Mouse (Mus musculus): ENCODE results near the gene Itpr3. TPM values are rescaled to one million over a fixed set of nuclear protein-coding genes. Genes with fewer than 3 reads are reported as not detected.

The Itpr3 gene
- polyA plus RNA-seq, 1 experiment = 42.0 TPM

- no peak overlapping the region for H3K27ac ChIP-seq (ENCODE audit: control insufficient read depth, insufficient read depth, low read length)
- TF ChIP-seq CTCF (IDR thresholded peaks at IDR 0.05; ENCODE audit: borderline replicate concordance, control insufficient read depth, extremely low read depth, insufficient read depth, low read length, poor library complexity) (no peak), POLR2A (IDR thresholded peaks at IDR 0.05; ENCODE audit: control insufficient read depth, extremely low read depth, insufficient read depth, low read length, poor library complexity) (no peak)
- no peak for DNase-seq
- H3K4me1 ChIP-seq (replicated peaks; ENCODE audit: control insufficient read depth, insufficient read depth, low read length) = no peaks in the 10 kb centered on the region
- H3K4me3 ChIP-seq (ENCODE audit: control insufficient read depth, insufficient read depth, low read length) = no peak overlapping the region
- no peaks in the 10 kb centered on the region for H3K36me3 ChIP-seq (ENCODE audit: control insufficient read depth, insufficient read depth, low read length)
- WGBS = 97% methylated on average over 6 of the region's 6 CpGs
- H3K27me3 ChIP-seq (ENCODE audit: control insufficient read depth, insufficient read depth, low read length) = no peaks in the 10 kb centered on the region
These were observed 97.8 kb downstream of the Itpr3 start for GRCm38 (mm10) chr17:27154881-27155280.

- DNase-seq = no peak
- no peak for TF ChIP-seq CTCF (IDR thresholded peaks at IDR 0.05; ENCODE audit: borderline replicate concordance, control insufficient read depth, extremely low read depth, insufficient read depth, low read length, poor library complexity)
- TF ChIP-seq POLR2A (IDR thresholded peaks at IDR 0.05; ENCODE audit: control insufficient read depth, extremely low read depth, insufficient read depth, low read length, poor library complexity) = no peak
- no peak overlapping the region for H3K4me3 ChIP-seq (ENCODE audit: control insufficient read depth, insufficient read depth, low read length)
- H3K27me3 ChIP-seq (ENCODE audit: control insufficient read depth, insufficient read depth, low read length) = no peaks in the 10 kb centered on the region
- H3K36me3 ChIP-seq (ENCODE audit: control insufficient read depth, insufficient read depth, low read length) = no peaks in the 10 kb centered on the region
- no peak overlapping the region for H3K27ac ChIP-seq (ENCODE audit: control insufficient read depth, insufficient read depth, low read length)
- no peaks in the 10 kb centered on the region for H3K4me1 ChIP-seq (replicated peaks; ENCODE audit: control insufficient read depth, insufficient read depth, low read length)
- 90% methylated on average over 8 of the region's 8 CpGs for WGBS
These were observed 98.6 kb downstream of the Itpr3 start for GRCm38 (mm10) chr17:27155752-27156151.

- Histone ChIP-seq H3K27ac (ENCODE audit: control insufficient read depth, insufficient read depth, low read length) (no peak overlapping the region), H3K27me3 (ENCODE audit: control insufficient read depth, insufficient read depth, low read length) (no peaks in the 10 kb centered on the region), H3K4me3 (ENCODE audit: control insufficient read depth, insufficient read depth, low read length) (no peak overlapping the region), H3K4me1 (replicated peaks; ENCODE audit: control insufficient read depth, insufficient read depth, low read length) (no peaks in the 10 kb centered on the region), H3K36me3 (ENCODE audit: control insufficient read depth, insufficient read depth, low read length) (no peaks in the 10 kb centered on the region)
- WGBS = 94% methylated on average over 6 of the region's 6 CpGs
- no peak for TF ChIP-seq CTCF (IDR thresholded peaks at IDR 0.05; ENCODE audit: borderline replicate concordance, control insufficient read depth, extremely low read depth, insufficient read depth, low read length, poor library complexity)
- TF ChIP-seq POLR2A (IDR thresholded peaks at IDR 0.05; ENCODE audit: control insufficient read depth, extremely low read depth, insufficient read depth, low read length, poor library complexity) = no peak
- DNase-seq = no peak
These were observed 101.3 kb downstream of the Itpr3 start for GRCm38 (mm10) chr17:27158439-27158838.

GRCm38 (mm10) chr17:27159169-27159568 is 102.1 kb downstream of the Itpr3 start:
- H3K4me1 ChIP-seq (replicated peaks; ENCODE audit: control insufficient read depth, insufficient read depth, low read length) = no peaks in the 10 kb centered on the region
- no peaks in the 10 kb centered on the region for H3K36me3 ChIP-seq (ENCODE audit: control insufficient read depth, insufficient read depth, low read length)
- H3K27me3 ChIP-seq (ENCODE audit: control insufficient read depth, insufficient read depth, low read length) = no peaks in the 10 kb centered on the region
- no peak for DNase-seq
- WGBS = 92% methylated on average over 7 of the region's 7 CpGs
- H3K4me3 ChIP-seq (ENCODE audit: control insufficient read depth, insufficient read depth, low read length) = no peak overlapping the region
- TF ChIP-seq CTCF (IDR thresholded peaks at IDR 0.05; ENCODE audit: borderline replicate concordance, control insufficient read depth, extremely low read depth, insufficient read depth, low read length, poor library complexity) = no peak
- TF ChIP-seq POLR2A (IDR thresholded peaks at IDR 0.05; ENCODE audit: control insufficient read depth, extremely low read depth, insufficient read depth, low read length, poor library complexity) = no peak
- H3K27ac ChIP-seq (ENCODE audit: control insufficient read depth, insufficient read depth, low read length) = no peak overlapping the region

- Histone ChIP-seq H3K4me3 (ENCODE audit: control insufficient read depth, insufficient read depth, low read length) (no peak overlapping the region), H3K27me3 (ENCODE audit: control insufficient read depth, insufficient read depth, low read length) (no peaks in the 10 kb centered on the region), H3K36me3 (ENCODE audit: control insufficient read depth, insufficient read depth, low read length) (no peaks in the 10 kb centered on the region), H3K4me1 (replicated peaks; ENCODE audit: control insufficient read depth, insufficient read depth, low read length) (no peaks in the 10 kb centered on the region), H3K27ac (ENCODE audit: control insufficient read depth, insufficient read depth, low read length) (no peak overlapping the region)
- DNase-seq = no peak
- WGBS = 81% methylated on average over 4 of the region's 4 CpGs
- TF ChIP-seq POLR2A (IDR thresholded peaks at IDR 0.05; ENCODE audit: control insufficient read depth, extremely low read depth, insufficient read depth, low read length, poor library complexity) (no peak), CTCF (IDR thresholded peaks at IDR 0.05; ENCODE audit: borderline replicate concordance, control insufficient read depth, extremely low read depth, insufficient read depth, low read length, poor library complexity) (no peak)
These were observed 103.8 kb downstream of the Itpr3 start for GRCm38 (mm10) chr17:27160905-27161304.

- Histone ChIP-seq H3K36me3 (ENCODE audit: control insufficient read depth, insufficient read depth, low read length) (no peaks in the 10 kb centered on the region), H3K27ac (ENCODE audit: control insufficient read depth, insufficient read depth, low read length) (no peak overlapping the region), H3K4me1 (replicated peaks; ENCODE audit: control insufficient read depth, insufficient read depth, low read length) (no peaks in the 10 kb centered on the region), H3K4me3 (ENCODE audit: control insufficient read depth, insufficient read depth, low read length) (no peak overlapping the region), H3K27me3 (ENCODE audit: control insufficient read depth, insufficient read depth, low read length) (no peaks in the 10 kb centered on the region)
- TF ChIP-seq CTCF (IDR thresholded peaks at IDR 0.05; ENCODE audit: borderline replicate concordance, control insufficient read depth, extremely low read depth, insufficient read depth, low read length, poor library complexity) = no peak
- WGBS = 66% methylated on average over 8 of the region's 8 CpGs
- DNase-seq = no peak
These were observed 108.1 kb downstream of the Itpr3 start for GRCm38 (mm10) chr17:27165054-27165773.

GRCm38 (mm10) chr17:27166901-27167300 is 109.8 kb downstream of the Itpr3 start:
- no peaks in the 10 kb centered on the region for H3K27me3 ChIP-seq (ENCODE audit: control insufficient read depth, insufficient read depth, low read length)
- no peak for TF ChIP-seq CTCF (IDR thresholded peaks at IDR 0.05; ENCODE audit: borderline replicate concordance, control insufficient read depth, extremely low read depth, insufficient read depth, low read length, poor library complexity)
- no peak for TF ChIP-seq POLR2A (IDR thresholded peaks at IDR 0.05; ENCODE audit: control insufficient read depth, extremely low read depth, insufficient read depth, low read length, poor library complexity)
- no peaks in the 10 kb centered on the region for H3K4me1 ChIP-seq (replicated peaks; ENCODE audit: control insufficient read depth, insufficient read depth, low read length)
- no peak for DNase-seq
- H3K4me3 ChIP-seq (ENCODE audit: control insufficient read depth, insufficient read depth, low read length) = no peak overlapping the region
- no peaks in the 10 kb centered on the region for H3K36me3 ChIP-seq (ENCODE audit: control insufficient read depth, insufficient read depth, low read length)
- WGBS = 85% methylated on average over 6 of the region's 6 CpGs
- H3K27ac ChIP-seq (ENCODE audit: control insufficient read depth, insufficient read depth, low read length) = no peak overlapping the region
